Mouse (Mus musculus) thymus, postnatal 4 days (tissue): Measurements from ENCODE around the gene Frem3.

ENCODE experiments used
- DNase-seq: peaks from one replicate; pipeline ENCODE4 v3.0.0; 2021

Frem3 gene

DNA sequence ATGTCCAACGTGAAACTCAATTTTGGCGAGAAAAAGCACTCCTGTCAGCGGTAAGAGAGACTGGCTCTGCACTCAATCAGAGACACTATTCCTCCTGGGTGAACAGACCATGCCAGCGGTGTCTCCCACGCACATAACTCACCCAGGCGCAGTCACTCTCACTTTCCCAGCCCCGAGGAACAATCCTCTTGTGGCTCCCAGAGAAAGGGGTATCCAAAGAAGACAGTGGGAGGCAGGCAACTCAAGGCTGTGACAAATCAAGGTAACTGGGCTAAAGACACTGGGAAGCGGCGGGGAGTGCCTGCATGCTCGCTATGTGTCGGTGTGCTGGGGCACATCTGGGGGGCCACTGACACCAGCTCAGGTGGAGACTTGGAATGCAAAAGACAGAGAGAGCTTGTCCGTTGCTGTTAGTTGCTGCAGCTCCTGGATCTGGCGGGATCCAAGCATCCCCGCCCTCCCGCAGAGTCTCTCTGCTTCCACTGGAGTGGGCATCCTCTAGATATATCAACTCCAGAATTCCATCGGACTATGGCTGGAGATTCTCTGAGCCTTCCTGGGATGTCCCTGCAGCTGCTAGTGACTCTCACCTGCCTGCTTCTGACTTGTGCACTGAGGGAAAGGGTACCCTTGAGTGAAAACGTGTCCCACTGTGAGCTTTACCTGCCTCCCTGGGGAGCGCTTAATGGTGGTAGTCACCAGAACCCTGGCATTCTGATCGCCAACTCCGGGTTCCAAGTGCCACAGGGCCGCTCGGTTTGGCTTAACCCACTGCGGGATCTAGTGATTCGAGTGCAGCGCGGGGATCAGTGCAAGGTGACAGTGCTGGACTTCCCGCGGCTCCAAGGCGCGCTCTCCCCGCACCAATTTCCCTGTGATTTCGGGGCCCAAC, at the start of gene Frem3:
Frem3 (plus strand) TSS at position 532 of the 892 bp plus-strand sequence.
- no peak for DNase-seq

GRCm38 (mm10) chr8:80564205-80564839, 46.6 kb upstream of the Frem3 start:
- DNase-seq, result no peak

DNA sequence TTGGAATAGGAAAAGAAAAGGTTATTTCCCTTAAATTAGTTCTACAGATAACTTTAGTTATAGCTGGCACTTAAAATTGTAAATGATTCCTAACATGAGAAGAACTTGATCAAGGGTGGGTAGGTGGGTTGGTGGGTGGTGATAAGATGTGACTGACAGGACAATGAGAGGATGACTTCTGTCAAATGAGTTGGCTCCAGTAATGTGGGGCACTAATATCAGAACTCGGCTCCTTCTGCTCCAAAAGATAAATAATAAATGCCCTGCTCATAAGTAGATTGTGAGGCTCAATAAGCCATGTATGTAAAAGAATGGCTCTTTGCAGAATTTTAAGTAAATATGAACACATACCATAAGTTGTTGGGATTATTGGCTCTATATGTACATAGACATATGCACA, 43.4 kb upstream of the Frem3 start:
- no peak for DNase-seq

DNA sequence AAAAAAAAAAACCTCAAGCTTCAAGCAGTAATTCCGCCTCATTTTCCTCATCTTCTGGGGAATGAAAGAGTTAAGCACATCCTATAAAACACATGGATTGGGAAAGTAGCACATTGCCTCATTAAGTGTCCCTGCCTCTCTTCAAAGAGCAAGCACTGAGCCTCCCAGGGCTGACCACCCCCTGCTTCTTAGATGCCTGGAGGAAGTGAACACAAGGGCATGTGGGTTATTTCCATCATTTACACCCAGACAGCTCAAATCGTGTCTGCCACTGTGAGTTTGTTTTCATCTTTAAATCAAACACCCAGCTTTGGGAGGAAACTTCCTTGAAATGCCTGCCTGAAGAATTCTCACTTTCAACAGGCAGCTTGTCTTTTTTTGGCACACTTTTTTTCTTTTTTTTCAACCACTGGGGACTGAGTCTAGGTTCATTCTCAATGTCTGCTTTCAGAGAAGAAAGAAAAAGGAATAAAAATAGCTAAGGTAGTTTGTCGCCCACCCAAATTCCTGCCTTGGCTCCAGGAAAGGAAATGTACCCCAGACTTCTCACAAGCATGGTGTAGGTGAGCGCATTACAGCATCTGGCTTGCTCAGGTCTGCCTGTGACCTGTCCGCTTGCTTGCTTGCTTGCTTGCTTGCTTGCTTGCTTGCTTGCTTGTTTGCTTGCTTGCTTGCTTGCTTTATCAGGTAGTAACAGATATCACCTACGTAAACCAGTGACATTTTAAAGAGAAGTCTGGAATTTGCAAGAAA, 42.5 kb upstream of the Frem3 start:
- no peak for DNase-seq

- DNase-seq, result no peak
Observed at GRCm38 (mm10) chr8:80572417-80573061, 38.3 kb upstream of the Frem3 start.

- no peak for DNase-seq
Observed at GRCm38 (mm10) chr8:80577126-80577525, 33.8 kb upstream of the Frem3 start.

DNA sequence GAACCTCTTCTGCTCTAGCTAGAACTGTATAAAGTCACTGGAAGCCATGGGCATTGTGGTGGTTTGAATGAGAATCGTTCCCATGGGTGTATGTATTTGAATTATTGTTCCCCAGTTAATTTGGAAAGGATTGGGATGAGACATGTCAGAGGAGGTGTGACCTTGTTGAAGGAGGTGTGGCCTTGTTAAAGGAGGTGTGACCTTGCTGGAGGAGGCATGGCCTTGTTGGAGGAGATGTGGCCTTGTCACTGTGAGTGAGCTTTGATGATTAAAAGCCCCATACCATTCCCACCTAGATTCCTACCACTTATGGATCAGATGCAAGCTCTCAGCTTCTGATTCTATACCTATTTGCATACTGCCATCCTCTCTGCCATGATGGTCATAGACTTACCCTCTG, 31.8 kb upstream of the Frem3 start:
- DNase-seq, result no peak

- DNase-seq, result no peak
Observed at GRCm38 (mm10) chr8:80592626-80593025, 18.3 kb upstream of the Frem3 start.

GRCm38 (mm10) chr8:80600600-80601170, 10.2 kb upstream of the Frem3 start:
- no peak for DNase-seq

DNA sequence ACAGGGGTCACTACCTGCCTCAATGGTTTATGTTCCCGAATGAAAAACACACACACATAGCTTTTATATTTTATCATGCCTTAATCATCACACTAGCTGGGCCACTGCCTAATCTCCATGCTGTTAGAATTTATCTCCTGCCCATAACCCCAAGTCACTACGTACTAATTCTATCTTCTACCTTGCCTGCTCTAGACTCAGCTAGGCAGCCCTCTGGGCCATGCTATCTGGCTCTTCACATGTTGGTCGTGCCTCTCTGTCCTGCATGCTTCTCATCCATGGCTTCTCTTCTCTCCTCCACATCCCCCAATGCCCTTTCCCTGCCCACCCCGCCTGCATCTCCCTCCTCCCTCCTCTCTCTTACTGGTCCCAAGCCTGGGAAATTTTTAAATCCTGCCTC, 9.0 kb upstream of the Frem3 start:
- DNase-seq, result no peak

- DNase-seq, result no peak
Observed at GRCm38 (mm10) chr8:80607082-80607481, 3.8 kb upstream of the Frem3 start.

DNA sequence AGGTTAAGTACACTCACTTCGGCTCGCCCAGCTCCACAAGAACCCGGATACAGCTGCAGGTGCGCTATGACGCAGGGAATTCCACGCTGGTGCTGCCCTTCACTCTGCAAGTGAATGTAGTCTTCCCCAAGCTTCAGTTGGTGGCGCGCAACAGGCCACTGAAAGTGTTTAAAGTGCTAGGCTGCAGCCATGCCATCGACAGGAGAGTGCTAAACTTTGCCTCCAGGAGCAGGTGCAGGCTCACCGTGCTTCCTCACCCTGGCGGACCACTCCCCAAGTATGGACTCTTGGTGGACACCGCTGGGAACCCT, 516 bp downstream of the Frem3 start:
- no peak for DNase-seq

DNA sequence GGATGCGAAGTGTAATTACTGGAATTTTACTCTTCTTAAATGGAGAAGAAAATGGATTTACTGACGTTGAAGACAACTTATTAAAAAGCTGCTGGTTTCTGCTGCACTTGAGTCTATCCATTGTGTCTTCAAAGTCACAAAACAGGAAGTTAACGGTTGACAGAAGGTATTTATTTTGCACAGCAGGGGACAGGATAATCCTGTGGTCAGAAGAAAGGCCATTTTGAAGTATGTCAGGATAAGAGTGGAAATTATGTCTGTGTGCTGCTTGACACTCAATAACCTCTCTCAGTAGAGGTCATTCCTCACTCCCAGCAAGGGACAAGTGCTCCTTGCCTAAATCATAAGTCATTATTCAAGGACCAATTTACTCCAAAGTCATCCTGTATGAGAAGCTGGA, 8.9 kb downstream of the Frem3 start:
- DNase-seq, result no peak

GRCm38 (mm10) chr8:80647394-80647793, 36.5 kb downstream of the Frem3 start:
- no peak for DNase-seq

DNA sequence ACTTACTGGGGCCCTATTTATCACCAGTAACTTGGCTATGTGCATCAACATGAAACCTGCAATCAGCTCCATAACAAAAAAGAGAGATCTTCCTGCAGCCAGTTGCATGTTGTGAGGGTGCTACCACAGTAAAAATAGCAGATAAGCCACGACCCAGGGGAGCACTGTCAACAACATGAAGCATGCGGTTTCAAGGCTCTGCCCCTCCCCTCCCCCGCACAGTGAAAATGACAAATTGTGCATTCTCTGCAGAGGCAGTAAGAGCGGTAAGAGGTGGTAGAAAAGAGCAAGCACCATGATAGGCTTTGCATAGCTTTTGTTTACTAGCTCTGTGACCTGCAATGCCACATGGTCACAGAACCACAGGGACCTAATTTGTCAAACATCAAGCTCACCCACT, 46.8 kb downstream of the Frem3 start:
- peak; percentile 11 for DNase-seq

GRCm38 (mm10) chr8:80661055-80661454, 50.2 kb downstream of the Frem3 start:
- DNase-seq, result no peak

DNA sequence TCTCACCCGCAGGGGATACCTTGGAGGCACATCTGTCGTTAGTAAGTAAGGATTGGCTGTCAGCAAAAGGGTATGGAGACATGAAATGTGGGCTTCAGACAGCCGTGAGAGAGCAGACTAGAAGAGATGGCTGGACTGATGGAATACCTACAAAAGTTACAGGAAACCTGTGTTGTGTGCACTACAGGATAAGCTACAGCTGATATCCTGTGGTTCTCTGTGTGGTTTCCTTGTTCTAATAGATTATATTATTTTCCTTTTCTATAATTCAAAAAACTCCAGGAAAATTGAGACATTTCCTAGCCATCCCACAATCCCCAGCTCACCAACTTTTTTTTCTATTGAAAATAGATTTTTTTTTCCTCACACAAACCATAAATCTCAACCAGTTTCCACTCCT, 52.6 kb downstream of the Frem3 start:
- no peak for DNase-seq

DNA sequence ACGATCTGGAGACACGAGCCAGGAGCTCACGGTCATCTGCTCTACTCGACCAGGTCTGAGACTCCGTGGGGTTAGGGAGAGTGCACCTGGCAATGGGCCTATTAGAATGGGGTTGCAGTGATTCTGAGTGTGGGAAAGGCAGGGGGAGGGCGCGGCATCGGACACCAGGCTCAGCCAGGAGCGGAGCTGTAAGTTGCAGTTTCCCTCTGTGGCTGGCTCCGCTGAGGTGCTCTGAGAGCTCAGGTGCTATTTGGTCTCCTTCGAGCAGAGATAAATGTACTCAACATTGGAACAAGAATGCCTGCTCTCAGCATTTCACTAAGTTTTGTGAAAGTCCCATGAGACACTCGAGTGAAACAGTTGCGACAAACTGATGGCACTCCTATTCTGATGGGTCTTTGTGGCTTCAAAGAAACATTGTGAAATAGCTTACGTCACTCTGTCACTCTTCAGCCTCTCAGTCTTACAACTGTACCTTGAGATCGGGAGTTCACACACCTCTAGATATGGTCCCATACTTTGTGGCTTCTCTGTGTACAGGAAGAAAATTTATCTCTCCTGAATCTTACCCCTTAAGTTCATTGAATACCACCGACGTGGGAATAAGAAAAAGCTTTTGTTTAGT, 58.5 kb downstream of the Frem3 start:
- no peak for DNase-seq

GRCm38 (mm10) chr8:80682594-80682993, 71.7 kb downstream of the Frem3 start:
- DNase-seq, result no peak

DNA sequence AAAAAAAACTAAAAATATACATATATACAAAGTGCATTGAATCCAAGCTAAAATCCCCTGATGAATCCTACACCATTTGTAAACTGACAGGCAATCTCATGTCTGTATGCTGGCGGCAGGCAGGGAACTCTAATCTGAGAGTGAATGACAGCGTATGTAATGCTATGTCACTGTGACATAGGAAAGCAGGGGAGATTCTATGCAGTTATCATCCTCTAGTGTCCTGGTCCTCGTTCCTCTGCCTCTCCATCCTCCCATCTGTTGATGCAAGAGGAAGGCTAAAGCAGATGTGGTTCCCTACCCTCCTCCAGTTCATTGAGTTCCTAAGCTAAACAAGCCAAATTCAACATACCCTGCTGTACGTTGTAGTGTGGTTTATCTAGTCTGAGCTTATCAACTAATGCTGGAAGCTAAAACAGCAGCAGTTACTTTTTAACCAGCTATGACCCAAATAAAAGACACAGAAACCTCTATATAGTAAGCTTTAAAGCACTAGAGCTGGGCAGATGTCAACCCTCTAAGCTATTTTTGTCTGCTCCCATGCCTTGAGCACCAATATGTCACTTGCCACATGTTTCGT, 73.0 kb downstream of the Frem3 start:
- no peak for DNase-seq

- DNase-seq, result peak; percentile 84
Observed at GRCm38 (mm10) chr8:80688141-80688540, 77.3 kb downstream of the Frem3 start.
